ENCODE assay signal across 14 mouse cellular contexts in genomic region chr7:65233681-65234080, GRCm38 (mm10).
"Had no signal": no experiment of that assay in that cellular context is flagged by ENCODE, and none has a peak within 500 bp of the region (broad histone marks: within the 10 kb centered on the region; RNA-seq: fewer than 3 reads in every experiment).

No protein-coding gene starts in this region.

- DNase-seq: gastrocnemius, adult 2 months; gastrocnemius, postnatal 10 days; gastrocnemius, postnatal 25 days; heart, adult 2 months; heart, postnatal 10 days; heart, postnatal 4 days; kidney, adult 18-20 months; kidney, adult 8-10 months; kidney, postnatal 10 days; kidney, postnatal 25 days; kidney, postnatal 4 days; liver; liver, embryonic 13.5 days; liver, postnatal 0 days had no signal
